Mouse (Mus musculus) megakaryocyte, embryonic 14.5 days (primary cell): ENCODE measurements around the gene Fhl3.

Experiments
- FLI1 ChIP-seq: IDR thresholded peaks from 2 replicates; pipeline ENCODE4 v1.6.1; 2012; ENCODE audit warnings: low read length, inconsistent platforms, mixed read lengths
- GATA1 ChIP-seq: IDR thresholded peaks from 3 replicates; pipeline ENCODE4 v1.6.1; 2012; ENCODE audit warnings: mixed read lengths, low read length, inconsistent platforms, borderline replicate concordance

DNA sequence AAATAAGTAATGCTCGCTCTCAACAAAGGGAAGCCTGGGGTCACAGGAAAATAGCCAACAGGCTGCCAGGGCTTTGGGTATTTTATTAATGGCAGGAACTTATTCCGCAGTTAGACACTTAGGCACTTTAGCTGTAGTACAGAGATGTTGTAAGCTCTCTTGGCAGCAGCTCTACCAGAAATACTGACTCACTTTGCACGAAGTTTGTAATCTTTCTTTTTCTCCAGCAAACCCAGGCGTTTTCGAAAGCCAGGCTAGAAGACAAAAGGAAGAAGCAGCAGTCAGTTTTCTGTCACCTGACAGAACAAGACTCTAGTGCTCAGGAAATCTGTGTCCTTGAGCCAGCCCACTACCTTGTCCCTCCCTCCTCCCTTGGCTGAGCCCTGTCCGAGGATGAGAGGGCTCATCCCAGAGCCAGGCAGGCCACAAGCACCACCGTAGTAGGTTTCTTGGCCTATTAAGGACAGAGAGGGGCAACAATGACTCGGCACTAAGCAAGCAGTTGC lies 14.6 kb upstream of the Fhl3 start:
- TF ChIP-seq GATA1: no peak
- TF ChIP-seq FLI1: no peak
